Mouse (Mus musculus) kidney, postnatal 36 days (tissue): ENCODE data around the gene Tbxas1.

Source experiments
- DNase-seq, 2 experiments: peaks; one replicate each; pipeline ENCODE4 v3.0.0; 2021 to 2022; ENCODE audit warnings: mixed read lengths in 2 of 2

The Tbxas1 gene

DNA sequence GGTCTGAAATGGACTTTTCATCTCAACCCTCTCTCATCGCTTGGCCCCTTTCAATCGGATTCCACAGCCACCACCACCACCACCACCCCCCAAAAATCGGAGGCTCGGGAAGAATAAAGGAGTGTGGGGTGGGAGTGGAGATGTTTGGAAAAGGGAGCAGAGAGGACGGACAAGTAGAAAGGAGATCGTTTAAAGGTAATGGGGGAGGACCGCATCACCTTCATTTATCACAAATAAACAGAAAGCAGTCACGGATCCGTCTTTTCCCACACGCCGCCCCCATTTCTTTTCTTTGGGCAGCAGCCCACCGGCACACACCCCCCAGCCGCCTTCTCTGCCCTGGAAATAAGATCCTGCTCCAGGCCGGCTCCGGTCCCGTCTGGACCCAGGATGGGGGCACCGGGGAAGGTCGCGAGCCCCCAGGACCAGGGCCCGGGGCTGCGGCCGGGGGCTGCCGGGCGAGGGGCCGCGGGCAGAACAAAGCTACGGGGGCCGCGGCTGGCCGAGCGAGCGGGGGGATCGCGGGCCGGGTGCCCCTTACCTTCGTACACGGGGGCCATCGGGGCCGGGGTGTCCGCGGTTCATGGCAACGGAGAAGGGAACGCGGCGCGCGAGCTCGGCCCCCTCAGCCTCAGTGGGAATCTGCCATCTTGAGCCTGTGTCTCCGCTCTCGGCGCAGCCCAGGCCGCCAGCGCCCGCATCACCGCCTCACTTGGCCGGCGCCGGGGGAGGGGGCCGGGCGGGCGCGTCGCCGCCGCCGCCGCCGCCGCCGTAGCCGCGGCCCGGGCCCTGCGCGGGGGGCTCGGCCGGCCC is at the start of gene Tbxas1:
Gene Tbxas1 (plus strand): TSS at position 147 of the 813 bp plus-strand sequence.
- peak; percentile 45 to 72 for DNase-seq

DNA sequence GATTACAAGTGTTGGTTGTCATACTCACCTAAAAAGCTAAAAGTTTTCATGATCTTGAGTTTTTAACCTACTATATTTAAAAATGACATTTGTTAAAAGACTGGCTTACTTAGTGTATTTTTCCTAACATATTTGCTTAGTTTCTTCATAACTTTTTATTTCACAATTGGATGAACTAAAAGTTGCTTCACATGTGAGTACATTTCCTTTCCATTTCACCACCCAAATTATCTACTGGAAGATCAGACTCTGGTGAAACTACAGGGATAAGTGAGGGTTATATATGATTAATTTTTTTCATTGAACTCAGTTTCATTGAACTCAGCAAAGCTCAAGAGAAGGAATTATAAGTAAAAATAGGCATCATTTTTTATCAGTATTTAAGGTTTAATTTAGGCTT is 49.3 kb upstream of the Tbxas1 start:
- no peak for DNase-seq

DNA sequence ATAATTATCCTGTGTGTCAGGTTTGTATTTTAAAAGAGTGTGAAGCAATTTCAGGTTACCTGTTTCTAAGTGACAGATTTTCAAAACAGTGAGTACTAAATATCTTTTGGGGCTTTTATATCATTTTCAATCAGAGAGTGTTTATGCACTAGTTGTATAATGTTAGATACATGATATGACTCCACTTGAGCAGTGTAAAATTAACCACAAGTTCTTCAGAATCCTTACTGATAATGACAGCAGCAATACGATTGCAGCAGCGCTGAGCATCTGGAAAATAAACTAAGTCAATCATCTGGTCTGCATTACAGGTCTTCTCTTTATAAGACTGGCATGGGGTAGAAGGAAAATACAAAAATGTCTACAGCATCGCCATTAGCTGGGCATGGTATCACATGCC is 48.3 kb upstream of the Tbxas1 start:
- no peak for DNase-seq

DNA sequence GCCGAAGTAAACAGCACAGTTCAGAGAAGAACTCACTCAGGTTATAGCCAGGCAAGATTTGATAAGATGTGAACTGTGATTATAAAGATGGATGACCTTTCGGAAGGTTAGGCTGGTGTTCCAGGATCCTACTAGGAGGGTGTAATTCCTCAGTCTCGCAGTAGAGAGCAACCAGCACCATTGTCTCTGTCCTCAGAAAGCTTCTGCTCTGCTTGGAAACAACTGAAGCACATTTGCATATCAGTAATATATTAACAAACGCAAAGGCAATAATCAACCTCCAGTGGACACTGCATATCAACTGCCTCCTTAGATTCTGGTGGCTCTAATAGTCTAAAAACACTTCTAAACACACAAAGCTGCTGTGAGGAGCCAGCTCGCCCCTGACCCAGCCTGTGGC is 47.8 kb upstream of the Tbxas1 start:
- peak in 1 of 2 experiments; percentile 66 for DNase-seq

DNA sequence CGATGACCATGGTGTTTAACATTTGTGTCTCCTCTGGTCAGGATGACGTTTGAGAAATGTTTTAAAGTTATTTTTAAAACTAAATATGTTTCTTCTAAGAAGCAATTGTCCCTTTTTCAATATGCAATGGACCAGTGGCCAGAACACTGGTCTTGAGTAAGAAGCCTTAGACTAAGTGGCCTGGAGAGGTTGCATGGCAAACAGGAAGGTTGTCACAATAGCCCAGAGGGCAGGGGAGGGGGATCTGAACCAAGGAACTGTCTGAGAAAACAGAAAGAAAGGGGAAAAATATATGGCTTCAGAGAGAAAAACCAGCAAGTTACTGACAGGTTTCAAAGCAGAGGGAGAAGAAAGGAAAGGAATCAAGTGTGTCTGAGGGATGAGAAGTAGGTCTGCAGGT is 47.0 kb upstream of the Tbxas1 start:
- no peak for DNase-seq

DNA sequence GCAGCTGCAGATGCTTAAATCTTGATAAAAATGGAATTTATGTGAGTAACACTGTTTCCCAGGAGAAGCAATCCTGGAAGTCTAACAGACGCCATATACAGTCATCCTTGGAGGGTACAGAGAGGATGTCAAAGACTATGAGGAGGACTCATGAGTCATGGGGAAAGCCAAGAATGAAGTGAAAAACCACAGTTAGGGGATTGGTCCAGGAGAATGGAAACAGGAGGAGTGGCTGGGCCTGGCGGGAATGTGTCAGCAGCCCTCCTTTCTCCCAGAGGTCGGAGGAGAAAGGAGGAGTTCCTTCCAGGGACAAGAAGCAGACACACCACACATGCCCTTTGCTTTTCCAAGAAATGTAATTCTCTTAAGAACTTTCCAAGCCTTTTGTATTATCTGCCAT is 45.8 kb upstream of the Tbxas1 start:
- DNase-seq: no peak

DNA sequence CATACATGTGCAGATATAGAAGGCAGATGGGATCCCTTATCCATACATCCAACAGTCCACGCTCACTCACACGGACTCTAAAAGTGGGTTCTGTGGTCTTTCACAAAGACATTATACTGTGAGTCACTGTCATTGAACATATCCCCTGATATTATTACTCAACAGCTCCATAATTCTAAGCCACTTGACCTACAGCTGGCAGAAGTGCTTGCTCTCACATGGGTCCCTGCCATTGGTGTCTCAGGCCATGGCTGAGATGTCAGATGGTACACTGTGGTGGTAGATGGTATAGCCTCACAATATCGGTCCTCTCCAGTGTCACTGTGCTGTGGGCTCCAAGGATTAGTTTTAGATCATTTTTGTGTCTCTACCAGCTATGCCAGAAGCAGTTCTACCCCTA is 41.5 kb upstream of the Tbxas1 start:
- no peak for DNase-seq

DNA sequence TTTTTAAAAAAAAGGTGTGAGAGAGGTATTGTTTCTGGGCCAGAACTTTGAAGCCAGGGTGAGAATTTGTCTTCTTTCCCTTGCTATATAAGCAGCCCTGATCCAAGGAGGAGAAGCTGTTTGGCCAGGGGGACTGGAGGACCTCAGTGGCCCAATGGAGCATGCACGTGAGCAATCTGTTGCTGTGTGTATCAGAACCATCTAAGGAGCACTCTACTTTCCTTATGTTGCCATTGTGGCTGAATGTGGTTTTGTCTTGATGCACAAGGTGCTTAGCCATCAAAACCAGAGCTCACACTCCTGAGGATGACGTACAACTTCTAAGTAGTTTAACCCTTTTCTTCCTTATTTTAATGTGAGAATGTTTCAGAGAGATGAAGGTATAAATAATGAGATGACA is 40.5 kb upstream of the Tbxas1 start:
- no peak for DNase-seq

DNA sequence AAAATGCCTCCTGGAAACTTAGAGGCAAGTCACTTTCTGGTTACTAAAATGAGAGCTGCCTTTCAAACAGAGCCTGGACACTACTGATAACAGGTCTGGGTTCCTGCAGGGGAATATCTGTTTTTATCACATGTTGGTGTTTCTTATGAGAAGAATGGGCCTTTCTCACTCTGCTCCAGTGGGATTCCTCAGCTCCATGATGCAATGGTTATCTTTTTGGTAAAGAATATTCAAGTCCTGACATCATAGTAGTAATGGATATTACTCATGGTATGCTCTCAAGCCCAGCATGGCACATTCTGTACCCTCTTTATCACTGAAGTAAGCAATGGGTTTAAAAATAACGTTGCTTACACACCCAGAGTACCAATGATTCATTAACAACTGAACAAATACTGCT is 40.0 kb upstream of the Tbxas1 start:
- DNase-seq: no peak

DNA sequence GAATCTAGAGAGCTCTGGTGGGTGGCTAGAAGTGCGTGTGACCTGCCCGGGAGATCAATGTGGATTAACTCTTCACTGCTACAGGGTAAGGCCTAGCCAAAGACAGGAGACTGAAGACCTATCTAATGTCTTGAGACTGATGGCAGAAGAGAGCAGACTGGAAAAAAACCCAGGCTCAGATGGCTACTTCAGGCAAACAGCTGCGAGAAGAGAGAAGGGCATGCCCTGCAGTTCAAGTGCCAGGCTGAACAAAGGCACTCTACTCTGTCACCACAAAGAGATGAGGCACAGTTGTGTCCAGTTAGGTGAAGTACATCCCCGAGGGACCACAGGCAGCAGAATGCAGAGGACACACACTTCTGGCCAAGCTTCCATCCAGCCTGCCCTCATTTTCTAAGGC is 37.1 kb upstream of the Tbxas1 start:
- DNase-seq: no peak

DNA sequence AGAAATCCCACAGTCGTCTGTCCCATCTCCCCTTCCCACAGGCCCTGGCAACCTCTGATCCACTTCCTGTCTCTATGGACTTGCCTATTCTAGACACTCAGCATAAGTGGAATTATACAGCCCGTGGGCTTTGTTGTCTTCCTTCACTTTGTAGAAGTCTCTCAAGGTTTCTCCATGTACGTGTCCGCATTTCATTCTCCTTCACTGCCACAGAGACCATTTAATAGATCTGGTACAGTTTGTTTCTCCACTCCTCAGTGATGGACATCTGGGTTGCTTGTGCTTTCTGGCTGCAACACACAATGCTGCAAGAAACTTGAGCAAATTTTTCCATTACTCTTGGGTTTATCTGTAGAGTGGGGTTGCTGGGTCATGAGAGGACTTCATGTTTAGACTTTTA is 35.3 kb upstream of the Tbxas1 start:
- no peak for DNase-seq

DNA sequence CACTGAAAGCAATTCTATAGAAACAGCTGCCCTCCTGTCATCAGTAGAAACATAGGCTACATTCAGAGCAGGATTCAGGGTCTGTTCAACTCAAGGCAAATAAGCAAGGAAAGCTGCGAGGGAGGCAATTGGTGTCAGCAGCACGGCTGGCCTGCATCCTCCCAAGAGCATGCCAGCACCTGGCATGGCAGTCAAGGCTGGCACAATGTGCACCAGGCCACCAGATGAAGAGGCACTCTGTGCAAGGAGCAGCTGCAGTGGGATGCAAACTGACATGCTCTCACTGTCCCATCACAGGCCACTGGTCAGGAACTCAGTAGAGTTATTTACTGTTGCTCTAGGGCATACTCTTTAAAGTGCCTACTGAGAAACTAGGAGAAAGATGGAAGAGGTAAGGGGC is 34.8 kb upstream of the Tbxas1 start:
- no peak for DNase-seq

DNA sequence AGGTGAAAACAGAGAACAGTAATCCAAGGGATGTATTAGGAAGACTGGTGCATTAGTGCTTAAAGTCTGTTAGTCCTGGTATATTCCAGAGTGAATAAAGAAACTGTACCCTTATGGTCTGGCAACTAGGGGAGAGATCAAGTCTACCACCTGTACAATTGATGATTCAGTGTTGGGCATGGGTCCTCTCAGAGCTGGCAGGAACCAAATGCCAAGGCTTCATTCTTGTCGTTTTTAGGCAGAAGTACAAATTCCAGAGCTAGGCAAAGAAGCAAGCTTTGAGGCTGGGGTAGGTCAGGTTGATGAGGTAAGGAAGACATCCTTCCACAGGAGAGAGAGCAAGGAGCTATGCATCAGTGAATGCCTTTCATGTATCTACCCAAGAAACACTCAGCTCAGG is 34.4 kb upstream of the Tbxas1 start:
- DNase-seq: no peak

DNA sequence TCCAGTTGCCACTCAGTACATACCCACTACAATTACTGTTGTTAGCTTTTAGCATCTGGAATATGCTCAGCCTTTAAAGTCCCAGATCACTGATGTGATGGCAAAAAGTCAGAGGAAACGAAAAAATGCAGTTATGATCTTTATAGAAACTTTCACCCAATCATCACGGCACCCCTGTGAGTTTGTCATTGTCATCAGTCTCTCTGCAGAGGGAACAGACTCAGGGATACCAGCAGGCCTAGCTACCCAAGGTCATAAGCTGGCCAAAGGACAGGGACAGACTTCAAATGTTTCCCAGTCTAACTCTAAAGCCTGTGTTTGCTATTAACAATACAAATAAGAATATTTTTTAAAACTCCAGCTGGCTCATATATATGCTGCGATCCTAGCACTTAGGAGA is 33.7 kb upstream of the Tbxas1 start:
- no peak for DNase-seq

DNA sequence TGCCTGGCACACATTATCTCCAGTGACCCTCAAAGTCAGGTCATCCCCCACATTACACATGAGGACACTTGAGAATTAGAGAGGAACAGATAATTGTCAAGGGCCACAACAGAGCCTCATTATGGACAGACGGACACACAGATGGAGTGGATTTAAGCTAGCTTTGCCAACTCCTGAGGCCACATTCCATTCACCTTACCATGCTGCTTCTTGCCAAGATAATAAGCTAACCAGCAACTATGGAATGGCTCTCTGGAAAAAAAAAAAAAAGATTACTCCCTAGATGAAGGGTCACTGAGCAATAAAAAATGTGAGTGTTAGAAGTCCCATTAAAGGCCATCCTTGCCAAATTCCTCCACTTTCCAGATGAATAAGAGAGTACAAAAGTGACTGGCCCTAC is 30.1 kb upstream of the Tbxas1 start:
- peak in 1 of 2 experiments; percentile 48 for DNase-seq

DNA sequence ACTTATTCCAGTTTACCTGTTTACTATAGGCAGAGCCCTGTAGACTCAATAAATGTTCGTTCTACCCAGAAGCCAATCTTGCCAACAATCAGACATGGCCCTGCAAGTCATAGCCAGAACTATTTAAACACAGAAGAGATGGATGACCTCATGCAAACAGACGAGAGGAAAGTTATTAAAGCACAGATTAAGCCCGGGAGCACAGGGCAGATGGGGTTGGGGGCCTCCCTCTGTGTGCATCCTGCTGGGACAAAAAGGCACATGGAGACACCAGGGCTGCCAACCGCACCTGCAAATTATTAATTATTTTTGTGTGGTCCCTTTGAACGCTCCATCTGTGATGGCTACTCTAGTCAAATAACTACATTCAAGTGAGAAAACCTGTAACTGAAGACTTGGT is 29.3 kb upstream of the Tbxas1 start:
- DNase-seq: no peak

DNA sequence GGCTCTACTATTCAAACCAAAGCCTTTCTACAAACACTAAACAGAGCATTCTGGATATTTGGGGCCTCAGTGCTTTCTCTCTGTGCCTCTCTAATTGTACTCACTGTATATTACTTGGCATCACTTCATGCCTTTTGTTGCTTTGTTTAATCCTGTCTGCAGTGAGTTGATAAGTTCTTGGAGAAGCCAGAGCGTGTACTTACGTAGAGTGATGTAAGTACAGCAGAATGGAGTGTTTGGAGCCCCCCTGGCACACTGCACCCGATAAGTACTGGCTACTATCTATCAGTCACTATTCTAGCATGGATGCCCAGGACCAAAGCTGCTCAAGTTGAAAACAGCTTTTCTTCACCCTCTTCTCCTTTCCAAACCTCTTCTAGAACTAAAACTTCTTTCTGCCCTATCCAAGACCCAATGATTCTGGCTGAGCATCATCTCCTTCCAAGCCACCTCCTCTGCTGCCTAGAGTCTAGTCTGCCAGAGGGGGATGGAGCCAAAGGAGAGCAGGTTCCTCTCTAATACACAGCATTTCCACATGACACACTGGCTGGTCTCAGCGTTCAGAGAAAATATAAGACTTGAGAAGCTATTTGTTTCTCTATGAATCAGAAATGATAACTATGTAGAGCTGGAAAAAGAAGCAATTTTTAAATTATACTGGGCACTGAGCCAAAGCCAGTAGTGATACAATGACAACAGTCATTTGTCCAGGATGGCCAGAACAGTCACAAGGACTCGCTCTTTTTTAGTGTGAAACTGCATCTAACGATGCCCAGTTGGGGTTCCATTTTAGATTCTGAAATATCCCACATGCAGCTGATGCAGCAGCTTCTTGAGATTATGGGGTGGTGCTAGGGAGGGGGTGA is 28.6 kb upstream of the Tbxas1 start:
- DNase-seq: no peak

DNA sequence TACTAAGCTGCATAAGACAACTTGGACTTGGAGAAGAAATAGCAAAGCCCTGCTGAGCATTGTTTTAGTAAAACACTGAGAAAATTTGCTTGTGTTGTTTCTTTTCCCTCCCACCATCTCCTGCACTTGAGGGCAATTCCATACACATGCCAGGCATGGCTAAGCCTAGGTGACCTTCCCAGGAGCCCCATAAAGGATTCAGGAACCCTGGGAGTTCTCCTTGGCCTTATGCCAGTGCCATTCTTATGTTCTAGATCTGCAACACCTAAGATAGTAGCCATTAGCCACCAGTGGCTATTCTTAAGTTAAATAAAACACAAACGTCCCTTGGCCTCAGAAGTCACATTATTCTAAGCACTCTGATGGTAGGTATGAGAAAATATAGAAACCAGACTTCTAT is 27.8 kb upstream of the Tbxas1 start:
- DNase-seq: peak in 1 of 2 experiments; percentile 47

DNA sequence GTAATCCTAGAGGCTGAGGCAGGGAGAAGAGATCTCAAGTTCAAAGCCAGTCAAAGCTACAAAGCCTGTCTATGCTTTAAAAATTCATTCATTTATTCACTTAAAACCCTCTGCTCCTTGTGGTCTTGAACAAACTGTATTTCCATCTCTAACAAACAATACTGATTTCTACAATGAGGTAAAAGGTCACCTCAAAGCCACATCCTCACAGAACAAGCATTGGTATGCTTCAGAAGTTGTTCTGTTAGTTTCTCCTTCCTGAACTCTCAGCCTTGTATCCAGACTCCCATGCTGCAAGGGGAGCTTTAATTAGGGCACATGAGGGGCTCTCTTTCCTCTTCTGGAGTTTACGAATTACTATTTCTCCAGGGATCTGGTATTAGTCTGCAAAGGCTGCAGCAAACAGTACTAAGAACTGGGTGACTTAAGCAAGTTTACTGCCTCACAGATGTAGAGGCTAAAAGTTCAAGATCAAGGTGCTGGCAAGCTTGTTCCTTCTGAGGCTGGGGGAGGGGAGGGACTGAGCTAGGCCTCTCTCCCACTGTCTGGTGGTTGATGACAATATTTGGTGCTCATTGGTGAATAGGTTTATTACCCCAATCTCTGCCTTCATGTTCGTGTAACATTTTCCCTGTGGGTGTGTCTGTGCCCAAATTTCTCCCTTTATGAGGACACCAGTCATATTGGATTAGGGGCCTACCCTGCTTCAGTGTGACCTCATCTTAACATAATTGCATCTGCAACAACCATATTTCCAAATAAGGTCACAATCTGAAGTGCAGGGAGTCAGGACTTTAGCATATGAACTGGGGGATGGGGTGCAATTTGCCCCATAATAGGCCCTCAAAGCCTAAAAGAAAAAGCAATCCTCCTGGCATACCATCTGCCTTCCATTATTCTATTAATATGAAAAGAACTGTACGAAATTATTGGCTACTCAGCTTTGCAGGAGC is 27.0 kb upstream of the Tbxas1 start:
- peak in 1 of 2 experiments; percentile 49 for DNase-seq

DNA sequence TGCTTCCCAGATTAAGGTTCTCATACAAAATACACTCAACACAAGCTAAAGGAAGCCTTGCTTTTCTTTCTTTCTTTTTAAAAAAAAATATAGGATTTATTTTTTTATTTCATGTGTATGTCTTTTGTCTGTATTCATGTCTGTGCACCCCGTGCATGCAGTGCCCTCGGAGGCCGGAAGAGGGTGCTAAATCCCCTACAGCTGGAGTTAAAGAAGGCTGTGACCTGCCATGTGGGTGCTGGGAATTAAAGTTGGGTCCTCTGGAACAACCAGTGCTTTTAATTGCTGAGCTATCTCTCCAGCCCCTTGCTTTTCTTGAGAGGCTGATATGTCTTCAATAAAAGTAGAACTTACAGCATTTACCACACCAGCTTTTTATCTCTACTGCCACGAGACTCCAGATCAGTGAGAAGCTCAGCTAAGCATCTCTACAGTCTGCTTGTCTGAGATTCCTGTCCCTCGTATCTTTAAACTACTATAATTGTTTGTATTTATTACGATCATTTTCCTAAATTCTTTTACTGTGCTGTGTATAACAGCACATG is 24.4 kb upstream of the Tbxas1 start:
- DNase-seq: no peak

DNA sequence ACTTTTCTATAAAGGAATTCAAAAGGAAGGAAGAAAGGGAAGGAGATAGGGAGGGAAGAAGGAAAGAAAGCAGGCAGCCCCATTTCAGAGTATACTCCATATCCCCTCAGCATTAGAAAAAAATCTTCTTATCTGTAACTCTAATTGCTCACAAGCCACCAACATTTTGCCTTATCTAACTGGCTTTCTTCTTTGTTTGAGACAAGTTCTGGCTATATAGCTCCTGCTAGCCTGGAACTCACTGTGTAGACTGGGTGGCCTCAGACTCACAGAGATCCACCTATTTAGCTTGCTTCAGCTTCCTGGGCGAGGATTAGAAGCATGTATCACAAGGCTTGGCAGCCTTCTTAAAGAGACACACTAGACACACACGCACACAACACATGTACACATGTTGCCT is 23.5 kb upstream of the Tbxas1 start:
- no peak for DNase-seq

DNA sequence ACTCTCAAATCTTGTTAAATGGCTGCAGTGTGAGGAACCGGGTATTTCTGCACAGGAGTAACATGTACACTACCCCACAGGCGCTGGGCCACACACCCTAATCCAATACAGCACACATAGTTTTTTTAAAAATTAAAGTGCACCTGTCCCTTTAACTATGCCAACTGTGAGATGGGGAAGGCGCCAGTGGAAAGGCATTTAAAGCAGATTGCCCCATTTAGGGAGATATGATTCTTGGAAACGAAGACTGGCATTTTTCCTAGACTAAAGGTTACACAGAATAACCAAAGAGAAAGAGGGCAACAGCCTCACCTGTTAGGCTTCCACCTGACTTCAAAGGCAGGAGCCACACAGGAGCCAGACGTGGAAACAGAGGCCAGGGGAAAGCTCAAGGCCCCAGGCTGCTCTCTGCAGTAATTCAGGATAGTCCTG is 21.6 kb upstream of the Tbxas1 start:
- DNase-seq: peak in 1 of 2 experiments; percentile 39

DNA sequence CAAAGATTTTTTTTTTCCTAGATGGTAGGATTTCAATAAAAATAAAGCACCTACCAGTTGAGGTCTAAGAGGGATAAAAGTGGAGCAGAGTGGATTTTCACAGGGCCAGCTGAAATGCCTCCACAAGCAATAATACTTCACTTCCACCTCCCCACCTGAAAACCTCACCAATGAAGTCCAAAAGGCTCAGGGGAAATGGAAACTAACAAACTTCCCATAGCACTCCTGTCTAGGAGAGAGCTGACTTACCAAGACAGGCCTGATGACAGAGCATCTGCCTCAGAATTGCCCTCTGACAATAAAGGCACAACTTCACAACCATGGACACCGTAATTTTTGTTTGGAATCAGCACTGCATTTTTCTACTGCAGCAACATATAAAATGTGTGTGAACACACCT is 15.4 kb upstream of the Tbxas1 start:
- no peak for DNase-seq
